Mouse (Mus musculus) heart, adult 2 months (tissue): ENCODE data around the gene Gsdme. TPM values are rescaled to one million over a fixed set of nuclear protein-coding genes. Genes with fewer than 3 reads are reported as not detected.

Experiments
- DNase-seq, 2 experiments: peaks; one replicate each; pipeline ENCODE4 v3.0.0; 2021
- H3K27ac ChIP-seq: fragments of 200-600 bp; 2 replicates; pipeline ENCODE4 v1.8.1; 2022
- H3K27me3 ChIP-seq: fragments of 200-500 bp; 2 replicates; pipeline ENCODE4 v1.6.1; 2012; ENCODE audit warnings: mild to moderate bottlenecking, low read length, inconsistent platforms, mixed read lengths; ENCODE audit not compliant: control insufficient read depth, insufficient read depth
- H3K36me3 ChIP-seq: fragments of 200-500 bp; 2 replicates; pipeline ENCODE4 v1.6.1; 2012; ENCODE audit warnings: low read length, inconsistent platforms; ENCODE audit not compliant: control insufficient read depth, insufficient read depth
- H3K4me1 ChIP-seq: fragments of 200-500 bp; 2 replicates; pipeline ENCODE4 v1.6.1; 2011; ENCODE audit warnings: low read length; ENCODE audit not compliant: control insufficient read depth, insufficient read depth
- H3K4me3 ChIP-seq: fragments of 200-600 bp; 2 replicates; pipeline ENCODE4 v1.8.1; 2022
- H3K79me2 ChIP-seq: fragments of 200-500 bp; replicated peaks from 2 replicates; pipeline ENCODE4 v1.6.1; 2012; ENCODE audit warnings: mild to moderate bottlenecking, inconsistent platforms, low read length, moderate library complexity, mixed read lengths; ENCODE audit not compliant: control insufficient read depth, insufficient read depth
- H3K9ac ChIP-seq: fragments of 200-500 bp; 2 replicates; pipeline ENCODE4 v1.6.1; 2012; ENCODE audit warnings: low read depth, mild to moderate bottlenecking, control low read depth, inconsistent platforms, low read length, mixed read lengths
- CTCF ChIP-seq: fragments of 200-600 bp; IDR thresholded peaks from 2 replicates; pipeline ENCODE4 v1.8.1; 2022; ENCODE audit warnings: antibody characterized with exemption, mild to moderate bottlenecking, moderate library complexity
- EP300 ChIP-seq: fragments of 200-500 bp; IDR thresholded peaks from 2 replicates; pipeline ENCODE4 v1.6.1; 2011; ENCODE audit warnings: low read depth, low read length, control low read depth; ENCODE audit not compliant: insufficient read depth
- POLR2A ChIP-seq: fragments of 200-500 bp; IDR thresholded peaks from 2 replicates; pipeline ENCODE4 v1.6.1; 2011; ENCODE audit warnings: mild to moderate bottlenecking, low read depth, low read length, control low read depth; ENCODE audit not compliant: insufficient read depth
- WGBS: fragments of 180-500 bp; shearing (Covaris S2); methylation state at CpG from one replicate; pipeline ENCODE4 v1.1.7; 2018; 5-methylcytosine and 5-hydroxymethylcytosine counted together
- intact Hi-C: fragments of 180-260 bp; cut with DNase I; formaldehyde crosslinking; loops from one replicate; pipeline ENCODE4 v1.15.1; 2025
- polyA plus RNA-seq: library from polyadenylated mRNA; depleted of rRNA; stranded (reverse); fragments of >200 nt; gene quantifications from 2 replicates; pipeline ENCODE4 v1.2.3, GENCODE M21; 2012
- total RNA-seq, 2 experiments: library from RNA; stranded (reverse); gene quantifications; 2 replicates each; pipeline ENCODE4 v1.2.3; 2021

Gsdme gene
- total and polyA plus RNA-seq, 3 experiments, result 0.29 to 0.41 (median 0.32) TPM

GRCm38 (mm10) chr6:50255356-50255755 lies 8.3 kb downstream of the Gsdme start:
- no peak for DNase-seq
- Histone ChIP-seq H3K9ac (no peak overlapping the region), H3K27ac (no peak overlapping the region), H3K79me2 (no peaks in the 10 kb centered on the region), H3K4me1 (peaks cover 2% of the 10 kb centered on the region; the same call in 1 of the 2 replicates), H3K27me3 (no peaks in the 10 kb centered on the region), H3K4me3 (no peak overlapping the region), H3K36me3 (no peaks in the 10 kb centered on the region)
- 59% methylated on average over 5 of the region's 5 CpGs for WGBS
- TF ChIP-seq CTCF (no peak), POLR2A (no peak), EP300 (no peak)
- intact Hi-C loops, result no loop called here

DNA sequence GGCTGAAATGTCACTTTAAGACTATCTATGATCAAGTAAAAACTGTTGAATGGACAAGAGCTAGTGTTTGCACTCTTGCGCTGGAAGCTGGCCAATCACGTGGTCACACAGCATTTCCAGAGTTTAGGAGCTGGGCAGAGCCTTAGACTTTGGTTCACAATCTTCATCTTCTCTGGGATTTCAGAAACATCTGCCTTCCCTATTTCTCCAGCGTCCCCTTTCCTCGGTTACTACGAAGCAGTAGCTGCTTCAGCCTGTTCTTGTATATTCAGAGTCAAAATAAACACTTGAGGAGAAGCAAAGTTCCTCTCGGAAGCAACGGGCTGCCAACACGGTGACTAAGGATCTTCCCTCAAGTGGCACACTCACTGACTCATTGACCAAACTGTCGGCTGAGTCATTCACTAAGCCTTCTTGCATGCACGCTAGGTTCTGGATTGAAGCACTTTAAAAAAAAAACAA lies 8.9 kb downstream of the Gsdme start:
- peak; percentile 64 to 74 for DNase-seq
- no peak for TF ChIP-seq POLR2A
- TF ChIP-seq CTCF, result no peak
- TF ChIP-seq EP300, result no peak
- WGBS, result 6% methylated on average over 10 of the region's 10 CpGs
- intact Hi-C loops, result no loop called here
- Histone ChIP-seq H3K79me2 (no peaks in the 10 kb centered on the region), H3K36me3 (no peaks in the 10 kb centered on the region), H3K9ac (no peak overlapping the region), H3K4me3 (no peak overlapping the region), H3K27me3 (no peaks in the 10 kb centered on the region), H3K27ac (peak overlapping the region; percentile 48), H3K4me1 (peaks cover 2% of the 10 kb centered on the region; the same call in 1 of the 2 replicates)

DNA sequence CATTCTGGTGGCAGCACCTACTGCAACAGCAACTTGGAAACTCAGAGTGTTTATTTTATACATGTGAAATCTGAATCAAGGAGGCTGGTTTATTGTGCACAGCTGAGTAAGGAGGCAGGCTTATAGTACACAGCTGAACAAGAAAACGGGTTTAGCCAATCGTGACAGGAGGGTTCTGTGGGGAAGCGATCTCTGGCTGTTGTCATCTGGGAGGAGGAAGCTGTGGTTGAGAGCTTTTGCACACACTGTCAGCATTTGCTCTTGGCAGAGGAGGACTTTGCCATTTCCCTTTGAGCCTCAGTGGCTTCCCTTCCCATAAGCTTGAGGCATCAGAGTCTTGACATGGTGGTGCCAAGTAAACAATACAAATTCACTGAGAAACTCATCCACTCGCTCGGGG lies 11.0 kb downstream of the Gsdme start:
- peak in 1 of 2 experiments; percentile 48 for DNase-seq
- Histone ChIP-seq H3K27me3 (no peaks in the 10 kb centered on the region), H3K27ac (no peak overlapping the region), H3K79me2 (no peaks in the 10 kb centered on the region), H3K9ac (no peak overlapping the region), H3K4me3 (no peak overlapping the region), H3K4me1 (peaks cover 2% of the 10 kb centered on the region; the same call in 1 of the 2 replicates), H3K36me3 (no peaks in the 10 kb centered on the region)
- intact Hi-C loops, result no loop called here
- TF ChIP-seq POLR2A (no peak), CTCF (no peak), EP300 (no peak)
- WGBS, result 66% methylated on average over 5 of the region's 5 CpGs

DNA sequence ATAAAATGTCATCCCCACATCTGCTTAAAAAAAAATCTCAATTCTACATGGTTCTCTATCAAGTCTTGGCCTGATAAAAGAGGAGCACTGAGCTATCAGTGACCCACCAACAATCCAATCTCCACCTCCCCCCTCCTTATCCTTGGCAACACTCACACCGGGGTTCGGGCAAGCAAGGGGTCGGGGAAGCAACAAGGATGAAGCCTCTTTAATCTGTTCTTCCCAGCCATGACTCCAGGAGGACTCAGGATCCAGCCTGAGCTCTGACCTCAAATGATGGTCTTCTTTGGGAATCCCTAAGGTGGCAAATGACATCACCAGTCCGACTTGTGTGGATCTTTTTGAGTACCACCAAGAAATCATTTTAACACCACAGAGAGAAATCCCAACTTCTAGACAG lies 15.9 kb downstream of the Gsdme start:
- Histone ChIP-seq H3K79me2 (no peaks in the 10 kb centered on the region), H3K9ac (no peak overlapping the region), H3K27ac (no peak overlapping the region), H3K4me1 (no peaks in the 10 kb centered on the region), H3K4me3 (no peak overlapping the region), H3K27me3 (no peaks in the 10 kb centered on the region), H3K36me3 (no peaks in the 10 kb centered on the region)
- no peak for DNase-seq
- intact Hi-C loops, result no loop called here
- TF ChIP-seq CTCF, result no peak
- TF ChIP-seq EP300, result no peak
- no peak for TF ChIP-seq POLR2A
- 77% methylated on average over 4 of the region's 4 CpGs for WGBS

GRCm38 (mm10) chr6:50247356-50247755 lies 16.3 kb downstream of the Gsdme start:
- WGBS, result 59% methylated on average over 2 of the region's 2 CpGs
- Histone ChIP-seq H3K9ac (no peak overlapping the region), H3K4me3 (no peak overlapping the region), H3K27me3 (no peaks in the 10 kb centered on the region), H3K4me1 (no peaks in the 10 kb centered on the region), H3K36me3 (no peaks in the 10 kb centered on the region), H3K27ac (no peak overlapping the region), H3K79me2 (no peaks in the 10 kb centered on the region)
- DNase-seq, result no peak
- TF ChIP-seq EP300, result no peak
- TF ChIP-seq POLR2A, result no peak
- no peak for TF ChIP-seq CTCF
- intact Hi-C loops, result no loop called here

DNA sequence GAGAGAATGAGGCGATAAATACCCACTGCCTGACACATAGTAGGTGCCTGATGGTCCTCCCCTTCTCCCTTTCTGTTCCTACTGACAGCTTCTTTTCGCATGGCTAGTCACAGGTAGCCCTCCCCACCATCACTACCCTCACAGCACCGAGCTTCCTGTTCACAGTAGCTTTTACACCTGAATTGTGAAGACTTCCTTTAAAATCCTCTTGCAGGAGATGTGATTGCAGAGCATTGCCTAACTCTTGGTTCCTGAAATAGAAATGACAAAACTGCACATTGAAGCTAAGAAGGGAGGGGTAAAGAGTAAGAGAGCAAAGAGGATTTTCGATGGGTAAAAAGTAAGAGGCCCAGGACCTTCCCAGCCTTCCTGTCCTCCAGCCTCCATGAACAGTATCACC lies 18.7 kb downstream of the Gsdme start:
- no peaks in the 10 kb centered on the region for H3K79me2 ChIP-seq
- DNase-seq, result no peak
- no peak overlapping the region for H3K9ac ChIP-seq
- no peaks in the 10 kb centered on the region for H3K36me3 ChIP-seq
- H3K4me3 ChIP-seq, result no peak overlapping the region
- H3K27me3 ChIP-seq, result no peaks in the 10 kb centered on the region
- TF ChIP-seq CTCF, result no peak
- no peak for TF ChIP-seq EP300
- no peak for TF ChIP-seq POLR2A
- intact Hi-C loops, result no loop called here
- no peaks in the 10 kb centered on the region for H3K4me1 ChIP-seq
- WGBS, result 73% methylated on average over 4 of the region's 4 CpGs
- H3K27ac ChIP-seq, result no peak overlapping the region

- Histone ChIP-seq H3K27ac (no peak overlapping the region), H3K36me3 (no peaks in the 10 kb centered on the region), H3K4me1 (no peaks in the 10 kb centered on the region), H3K4me3 (no peak overlapping the region), H3K79me2 (no peaks in the 10 kb centered on the region), H3K27me3 (no peaks in the 10 kb centered on the region), H3K9ac (no peak overlapping the region)
- no peak for DNase-seq
- 70% methylated on average over 4 of the region's 4 CpGs for WGBS
- no peak for TF ChIP-seq EP300
- intact Hi-C loops, result no loop called here
These were observed 19.5 kb downstream of the Gsdme start for GRCm38 (mm10) chr6:50244126-50244525.
